Mouse (Mus musculus) limb, embryonic 13.5 days (tissue): ENCODE data around the gene Csk. TPM values are rescaled to one million over a fixed set of nuclear protein-coding genes. Genes with fewer than 3 reads are reported as not detected.

Experiments
- ATAC-seq: fragments of 200-750 bp; cut with Nextera tagmentation; 2 replicates; pipeline ENCODE4 v1.8.0; 2017; ENCODE audit warnings: low read depth, moderate number of reproducible peaks, moderate TSS enrichment; ENCODE audit not compliant: low FRiP score
- H3K27ac ChIP-seq: fragments of 300-500 bp; sonication (generic); 2 replicates; pipeline ENCODE4 v1.5.1; 2015; ENCODE audit warnings: inconsistent platforms, mild to moderate bottlenecking, moderate library complexity
- H3K27me3 ChIP-seq: fragments of 300-500 bp; sonication (generic); 2 replicates; pipeline ENCODE4 v1.6.1; 2015; ENCODE audit warnings: mild to moderate bottlenecking, inconsistent platforms
- H3K36me3 ChIP-seq: fragments of 300-500 bp; sonication (generic); 2 replicates; pipeline ENCODE4 v1.6.1; 2015; ENCODE audit warnings: inconsistent platforms, mild to moderate bottlenecking, moderate library complexity
- H3K4me1 ChIP-seq: fragments of 300-500 bp; sonication (generic); 2 replicates; pipeline ENCODE4 v1.6.1; 2015; ENCODE audit warnings: inconsistent platforms
- H3K4me2 ChIP-seq: fragments of 300-500 bp; sonication (generic); replicated peaks from 2 replicates; pipeline ENCODE4 v1.6.1; 2015; ENCODE audit warnings: inconsistent platforms, mild to moderate bottlenecking, moderate library complexity
- H3K4me3 ChIP-seq: fragments of 300-500 bp; sonication (generic); 2 replicates; pipeline ENCODE4 v1.5.1; 2015; ENCODE audit warnings: moderate library complexity, mild to moderate bottlenecking, inconsistent platforms
- H3K9ac ChIP-seq: fragments of 300-500 bp; sonication (generic); 2 replicates; pipeline ENCODE4 v1.6.1; 2015; ENCODE audit warnings: mild to moderate bottlenecking, inconsistent platforms
- H3K9me3 ChIP-seq: fragments of 300-500 bp; sonication (generic); 2 replicates; pipeline ENCODE4 v1.6.1; 2016; ENCODE audit warnings: inconsistent platforms
- WGBS: fragments of 180-500 bp; shearing (Covaris S2); methylation state at CpG from one replicate; pipeline ENCODE4 v1.1.7; 2015; 5-methylcytosine and 5-hydroxymethylcytosine counted together
- polyA plus RNA-seq: library from polyadenylated mRNA; unstranded; fragments of >200 nt; fragmentation: Nextera tagmentation; extraction: Ambion mirVana; gene quantifications from 2 replicates; pipeline ENCODE4 v1.2.1, GENCODE M21; 2015

Gene Csk
- polyA plus RNA-seq, 1 experiment from 2014 or later: 32.7 TPM

DNA sequence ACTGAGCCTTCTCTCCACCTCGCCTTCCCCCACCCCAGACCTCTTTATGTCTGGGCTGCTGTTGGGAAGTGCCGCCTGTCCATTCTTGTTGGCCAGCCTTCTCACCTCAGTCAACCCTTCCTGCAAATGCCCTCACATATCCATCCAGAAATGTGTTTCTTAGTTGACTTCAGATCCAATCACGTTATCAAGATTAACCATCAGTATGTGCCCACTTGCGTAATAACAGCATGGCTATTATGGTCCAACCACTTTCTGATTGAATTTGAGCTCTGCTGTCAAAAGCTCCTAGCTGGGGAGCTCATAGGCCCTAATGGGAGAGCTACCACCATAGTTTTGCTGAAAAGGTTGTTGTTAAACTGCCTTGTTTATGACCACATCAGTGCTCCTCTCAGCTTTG lies 17.6 kb upstream of the Csk start:
- H3K27ac ChIP-seq: no peak overlapping the region
- no peaks in the 10 kb centered on the region for H3K27me3 ChIP-seq
- ATAC-seq: no peak
- H3K4me2 ChIP-seq: no peak overlapping the region
- 92% methylated on average over 4 of the region's 4 CpGs for WGBS
- H3K9ac ChIP-seq: no peak overlapping the region
- H3K4me3 ChIP-seq: no peak overlapping the region
- no peaks in the 10 kb centered on the region for H3K36me3 ChIP-seq
- H3K9me3 ChIP-seq: no peaks in the 10 kb centered on the region
- H3K4me1 ChIP-seq: no peaks in the 10 kb centered on the region

DNA sequence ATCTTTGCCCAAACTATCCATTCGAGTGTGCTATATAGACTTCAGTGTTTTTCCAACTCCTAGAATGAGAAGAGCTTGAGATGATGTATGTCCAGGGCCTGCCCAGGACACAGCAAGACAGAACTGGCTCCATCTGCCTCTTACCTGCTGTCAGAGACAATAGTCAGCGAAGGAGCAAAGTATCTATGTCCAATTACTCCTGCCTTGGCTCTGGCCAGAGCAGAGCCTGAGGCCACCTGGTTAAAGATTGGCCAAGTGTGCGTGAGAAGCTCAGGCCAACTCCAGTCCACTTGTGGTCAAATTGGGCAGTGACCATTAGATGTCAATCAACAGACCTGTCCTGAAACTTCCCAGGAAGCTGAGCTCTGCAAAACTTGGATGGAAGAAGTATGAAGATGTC lies 16.1 kb upstream of the Csk start:
- no peak overlapping the region for H3K4me2 ChIP-seq
- no peak overlapping the region for H3K9ac ChIP-seq
- H3K4me3 ChIP-seq: no peak overlapping the region
- no peaks in the 10 kb centered on the region for H3K4me1 ChIP-seq
- 77% methylated on average over 3 of the region's 3 CpGs for WGBS
- no peaks in the 10 kb centered on the region for H3K36me3 ChIP-seq
- H3K9me3 ChIP-seq: no peaks in the 10 kb centered on the region
- no peak overlapping the region for H3K27ac ChIP-seq
- no peaks in the 10 kb centered on the region for H3K27me3 ChIP-seq
- ATAC-seq: no peak

DNA sequence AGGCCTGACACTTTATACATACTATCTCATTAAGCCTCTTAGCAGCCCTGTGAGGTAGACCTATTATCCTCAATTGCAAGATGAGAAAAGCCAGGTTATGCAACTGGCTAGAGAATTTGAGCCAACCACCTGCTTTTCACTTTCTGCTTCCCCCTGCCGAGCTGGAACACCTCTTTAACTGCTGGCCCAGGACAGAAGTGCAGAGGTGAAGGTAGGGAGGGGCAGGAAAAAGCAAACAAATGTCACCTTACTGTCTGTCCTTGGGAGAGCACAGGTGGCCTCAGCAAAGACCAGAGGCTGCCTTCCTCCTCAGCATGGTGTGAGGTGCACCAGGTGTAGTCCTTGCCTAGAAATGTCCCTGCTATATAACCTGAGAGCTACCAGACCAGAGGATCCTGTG lies 14.8 kb upstream of the Csk start:
- H3K36me3 ChIP-seq: no peaks in the 10 kb centered on the region
- 25% methylated on average over 1 of the region's 1 CpGs for WGBS
- H3K27ac ChIP-seq: no peak overlapping the region
- ATAC-seq: no peak
- H3K27me3 ChIP-seq: no peaks in the 10 kb centered on the region
- no peaks in the 10 kb centered on the region for H3K9me3 ChIP-seq
- H3K9ac ChIP-seq: no peak overlapping the region
- no peak overlapping the region for H3K4me2 ChIP-seq
- no peak overlapping the region for H3K4me3 ChIP-seq
- no peaks in the 10 kb centered on the region for H3K4me1 ChIP-seq

DNA sequence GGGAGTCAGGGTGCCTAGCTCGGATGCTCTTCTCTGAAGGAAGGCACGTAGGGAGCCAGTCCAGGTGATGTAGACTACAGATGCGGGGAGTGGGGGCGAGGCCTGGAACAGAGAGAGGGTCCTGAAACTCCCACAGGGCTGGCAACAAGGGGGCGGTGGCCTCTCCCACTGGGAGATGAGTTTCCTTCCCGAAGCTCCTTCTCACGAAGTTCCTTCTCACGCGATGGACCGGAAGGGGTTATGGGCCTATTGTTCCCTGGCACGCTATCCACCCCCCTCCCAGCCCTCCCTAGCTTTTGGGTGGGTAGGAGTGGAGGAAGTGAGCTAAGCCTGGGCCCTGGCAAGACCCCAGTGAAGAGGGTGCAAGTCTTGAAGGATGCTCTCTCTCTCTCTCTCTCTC lies 14.4 kb upstream of the Csk start:
- Histone ChIP-seq H3K9me3 (no peaks in the 10 kb centered on the region), H3K27me3 (no peaks in the 10 kb centered on the region), H3K4me1 (no peaks in the 10 kb centered on the region), H3K4me2 (no peak overlapping the region), H3K9ac (no peak overlapping the region), H3K4me3 (no peak overlapping the region), H3K27ac (no peak overlapping the region), H3K36me3 (no peaks in the 10 kb centered on the region)
- no peak for ATAC-seq
- 72% methylated on average over 11 of the region's 11 CpGs for WGBS

DNA sequence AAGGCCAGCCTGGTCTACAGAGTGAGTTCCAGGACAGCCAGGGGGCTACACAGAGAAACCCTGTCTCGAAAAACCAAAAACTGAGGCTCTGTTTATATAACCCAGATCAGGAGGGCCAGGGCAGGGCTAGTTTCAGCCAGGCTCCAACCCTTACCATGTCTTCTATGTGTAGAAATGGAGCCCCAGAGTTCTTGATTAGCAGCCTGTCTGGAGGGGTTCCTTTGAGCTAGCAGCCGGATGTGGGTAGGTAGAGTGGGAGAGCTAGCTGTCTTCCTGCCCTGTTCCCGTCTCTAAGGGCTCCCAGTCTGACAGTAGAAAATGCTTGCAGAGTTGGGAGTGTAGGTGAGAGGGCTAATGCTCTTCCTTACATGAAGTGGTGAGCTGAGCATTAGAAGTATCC lies 13.7 kb upstream of the Csk start:
- H3K9ac ChIP-seq: no peak overlapping the region
- H3K36me3 ChIP-seq: no peaks in the 10 kb centered on the region
- no peaks in the 10 kb centered on the region for H3K9me3 ChIP-seq
- no peaks in the 10 kb centered on the region for H3K4me1 ChIP-seq
- no peak overlapping the region for H3K27ac ChIP-seq
- WGBS: 73% methylated on average over 3 of the region's 3 CpGs
- H3K4me2 ChIP-seq: no peak overlapping the region
- H3K4me3 ChIP-seq: no peak overlapping the region
- H3K27me3 ChIP-seq: no peaks in the 10 kb centered on the region
- ATAC-seq: no peak

DNA sequence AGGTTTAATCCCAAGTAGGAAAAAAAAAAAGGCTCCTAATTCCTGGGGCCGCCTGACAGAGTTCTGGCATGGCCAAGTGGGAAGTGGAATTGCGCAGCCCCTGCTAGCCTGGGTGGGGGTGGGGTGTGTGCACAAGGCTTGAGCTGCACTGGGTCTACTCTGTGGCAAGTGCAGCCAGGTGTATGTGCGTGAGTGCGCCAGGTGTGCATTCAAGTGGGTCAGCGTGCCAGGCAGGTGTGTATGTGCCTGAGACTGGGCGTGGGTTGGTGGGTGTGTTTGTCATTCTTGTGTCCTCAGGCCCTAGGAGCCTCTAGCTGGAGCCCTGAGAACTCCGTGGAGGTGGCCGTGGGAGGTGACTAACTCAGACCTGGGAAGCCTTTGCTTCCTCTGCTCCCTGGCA lies 13.1 kb upstream of the Csk start:
- H3K4me1 ChIP-seq: no peaks in the 10 kb centered on the region
- no peaks in the 10 kb centered on the region for H3K36me3 ChIP-seq
- H3K27me3 ChIP-seq: no peaks in the 10 kb centered on the region
- H3K9me3 ChIP-seq: no peaks in the 10 kb centered on the region
- 81% methylated on average over 8 of the region's 8 CpGs for WGBS
- no peak overlapping the region for H3K4me2 ChIP-seq
- ATAC-seq: no peak
- no peak overlapping the region for H3K27ac ChIP-seq
- H3K9ac ChIP-seq: no peak overlapping the region
- no peak overlapping the region for H3K4me3 ChIP-seq

DNA sequence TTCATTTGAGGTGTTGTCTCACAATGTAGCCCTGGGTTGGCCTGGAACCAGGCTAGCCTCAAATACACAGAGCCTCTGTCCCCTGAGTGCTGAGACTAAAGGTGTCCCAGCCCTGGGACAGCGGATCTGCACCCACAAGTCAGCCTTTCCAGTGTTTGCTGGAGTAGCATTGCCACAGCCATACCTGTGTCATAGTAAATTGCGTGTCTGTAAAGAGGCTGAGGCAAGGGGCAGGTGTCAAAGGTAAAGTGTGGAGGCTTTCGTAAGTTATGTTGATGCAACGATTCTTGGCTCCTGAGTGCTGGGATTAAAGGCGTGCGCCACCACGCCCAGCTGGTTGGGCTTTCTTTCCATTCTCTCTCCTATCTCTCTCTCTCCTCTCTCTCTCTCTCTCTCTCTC lies 11.2 kb upstream of the Csk start:
- H3K36me3 ChIP-seq: no peaks in the 10 kb centered on the region
- no peaks in the 10 kb centered on the region for H3K27me3 ChIP-seq
- ATAC-seq: no peak
- 61% methylated on average over 7 of the region's 7 CpGs for WGBS
- no peaks in the 10 kb centered on the region for H3K4me1 ChIP-seq
- H3K27ac ChIP-seq: no peak overlapping the region
- no peak overlapping the region for H3K9ac ChIP-seq
- no peak overlapping the region for H3K4me2 ChIP-seq
- no peak overlapping the region for H3K4me3 ChIP-seq
- no peaks in the 10 kb centered on the region for H3K9me3 ChIP-seq

DNA sequence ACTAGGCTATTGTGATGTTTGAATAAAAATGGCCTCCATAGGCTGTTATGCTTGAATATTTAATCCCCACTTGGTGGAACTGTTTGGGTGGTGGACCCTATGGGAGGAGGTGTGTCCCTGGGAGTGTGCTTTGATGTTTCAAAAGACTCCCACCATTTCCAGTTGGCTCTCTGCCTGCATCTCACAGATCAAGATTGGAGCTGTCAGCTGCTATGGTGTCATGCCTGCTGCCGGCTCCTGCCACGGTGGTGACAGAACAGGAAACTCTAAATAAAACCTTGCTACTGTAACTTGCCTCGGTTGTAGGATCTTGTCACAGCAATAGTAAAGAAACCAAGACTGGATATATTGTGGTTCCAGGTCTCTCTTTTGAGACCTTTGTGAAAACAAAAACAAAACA lies 8.1 kb upstream of the Csk start:
- no peak overlapping the region for H3K4me2 ChIP-seq
- ATAC-seq: no peak

DNA sequence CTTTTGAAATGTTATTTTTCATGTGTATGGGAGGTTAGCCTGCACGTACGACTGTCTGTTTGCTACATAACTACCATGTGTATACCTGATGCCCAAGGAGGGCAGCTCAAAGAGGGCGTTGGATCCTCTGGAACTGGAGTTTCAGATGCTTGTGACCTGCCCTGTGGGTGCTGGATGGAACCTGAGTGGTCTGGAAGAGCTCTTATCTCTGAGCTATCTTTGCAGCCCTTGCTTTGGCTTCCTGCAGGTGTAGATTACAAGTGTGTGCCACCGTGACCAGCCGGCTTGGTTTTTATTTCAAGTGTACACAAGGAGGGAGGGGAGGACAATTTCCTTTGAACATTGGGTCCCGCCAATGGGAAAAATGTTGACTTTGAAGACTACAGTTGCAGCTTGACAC lies 7.1 kb upstream of the Csk start:
- Histone ChIP-seq H3K9ac (no peak overlapping the region), H3K27ac (no peak overlapping the region), H3K4me1 (no peaks in the 10 kb centered on the region), H3K9me3 (no peaks in the 10 kb centered on the region), H3K27me3 (no peaks in the 10 kb centered on the region), H3K36me3 (no peaks in the 10 kb centered on the region), H3K4me3 (no peak overlapping the region), H3K4me2 (no peak overlapping the region)
- no peak for ATAC-seq
- 72% methylated on average over 6 of the region's 6 CpGs for WGBS

More for the DNA sequence above, 8.1 kb upstream of the Csk start:
- no peaks in the 10 kb centered on the region for H3K36me3 ChIP-seq
- H3K4me3 ChIP-seq: no peak overlapping the region
- no peaks in the 10 kb centered on the region for H3K4me1 ChIP-seq
- H3K27ac ChIP-seq: no peak overlapping the region
- H3K9me3 ChIP-seq: no peaks in the 10 kb centered on the region
- H3K9ac ChIP-seq: no peak overlapping the region
- no peaks in the 10 kb centered on the region for H3K27me3 ChIP-seq
- 67% methylated on average over 3 of the region's 3 CpGs for WGBS

DNA sequence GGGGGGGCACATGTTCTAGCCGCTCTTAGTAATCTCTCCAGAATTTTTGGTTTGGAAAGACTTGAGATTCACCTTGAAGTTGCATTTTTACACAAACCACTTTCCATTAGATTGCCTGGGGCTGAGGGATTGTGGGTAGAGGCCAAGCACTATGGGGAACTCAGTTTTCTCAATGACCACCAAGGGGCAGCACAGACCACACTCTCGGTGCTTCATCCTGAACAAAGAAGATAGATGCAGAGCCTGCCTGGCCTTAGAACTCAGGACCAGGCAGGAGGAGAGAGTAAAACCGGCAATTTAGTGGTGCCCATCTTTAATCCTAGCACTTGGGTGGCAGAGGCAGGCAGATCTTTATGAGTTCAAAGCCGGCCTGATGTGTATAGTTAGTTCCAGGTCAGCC lies 6.3 kb upstream of the Csk start:
- no peak overlapping the region for H3K4me3 ChIP-seq
- peaks cover 4% of the 10 kb centered on the region for H3K27me3 ChIP-seq
- H3K27ac ChIP-seq: no peak overlapping the region
- WGBS: 29% methylated on average over 4 of the region's 4 CpGs
- no peak; the same call in 1 of the 2 replicates for ATAC-seq
- H3K9me3 ChIP-seq: no peaks in the 10 kb centered on the region
- no peak overlapping the region; the same call in 1 of the 2 replicates for H3K9ac ChIP-seq
- H3K4me2 ChIP-seq: no peak overlapping the region
- no peaks in the 10 kb centered on the region for H3K36me3 ChIP-seq
- no peaks in the 10 kb centered on the region for H3K4me1 ChIP-seq

DNA sequence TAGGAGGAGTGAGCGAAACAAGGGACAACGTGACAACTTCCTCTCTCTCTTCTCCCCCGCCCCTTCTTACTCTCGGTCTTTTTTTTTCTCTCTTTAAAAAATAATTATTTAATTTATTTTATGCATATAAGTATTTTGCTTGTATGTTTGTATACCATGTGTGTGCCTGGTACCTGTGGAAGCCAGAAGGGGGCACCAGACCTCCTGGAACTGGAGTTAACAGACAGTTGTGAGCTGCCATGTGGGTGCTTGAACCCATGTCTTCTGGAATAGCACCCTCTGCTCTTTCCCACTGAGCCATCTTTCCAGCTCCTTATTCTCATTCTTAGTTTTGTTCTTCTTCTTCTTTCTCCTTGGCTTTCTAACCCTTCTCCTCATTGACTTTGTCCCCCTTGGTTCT lies 5.5 kb upstream of the Csk start:
- no peaks in the 10 kb centered on the region for H3K36me3 ChIP-seq
- no peak overlapping the region; the same call in 1 of the 2 replicates for H3K9ac ChIP-seq
- no peak overlapping the region for H3K27ac ChIP-seq
- peaks cover 12% of the 10 kb centered on the region for H3K27me3 ChIP-seq
- no peaks in the 10 kb centered on the region for H3K4me1 ChIP-seq
- H3K9me3 ChIP-seq: no peaks in the 10 kb centered on the region
- WGBS: 81% methylated on average over 4 of the region's 4 CpGs
- no peak for ATAC-seq
- H3K4me3 ChIP-seq: no peak overlapping the region
- no peak overlapping the region for H3K4me2 ChIP-seq

DNA sequence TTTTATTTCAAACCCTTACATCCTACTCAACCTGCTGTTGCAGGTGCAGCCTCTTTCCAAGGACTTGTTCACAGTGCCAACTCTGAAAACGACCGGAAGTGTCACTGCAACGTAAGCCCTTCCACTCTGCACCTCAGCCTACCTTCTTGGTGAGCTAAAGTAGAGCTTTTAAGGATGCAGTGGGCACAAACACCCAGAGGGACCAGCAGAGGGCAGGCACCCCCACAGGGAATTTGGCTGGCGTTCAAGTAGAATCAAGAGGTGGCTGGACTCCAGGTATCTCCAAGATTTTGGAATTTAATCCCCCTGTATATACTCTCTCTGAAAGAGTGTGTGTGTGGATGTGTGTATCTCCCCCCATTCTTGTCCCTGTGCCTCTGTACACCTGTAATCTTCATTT lies 4.4 kb upstream of the Csk start:
- ATAC-seq: no peak
- H3K9me3 ChIP-seq: no peaks in the 10 kb centered on the region
- H3K27ac ChIP-seq: no peak overlapping the region
- H3K27me3 ChIP-seq: peaks cover 23% of the 10 kb centered on the region
- H3K4me3 ChIP-seq: no peak overlapping the region
- no peaks in the 10 kb centered on the region for H3K36me3 ChIP-seq
- no peaks in the 10 kb centered on the region for H3K4me1 ChIP-seq
- no peak overlapping the region for H3K9ac ChIP-seq
- WGBS: 50% methylated on average over 4 of the region's 4 CpGs
- H3K4me2 ChIP-seq: no peak overlapping the region

DNA sequence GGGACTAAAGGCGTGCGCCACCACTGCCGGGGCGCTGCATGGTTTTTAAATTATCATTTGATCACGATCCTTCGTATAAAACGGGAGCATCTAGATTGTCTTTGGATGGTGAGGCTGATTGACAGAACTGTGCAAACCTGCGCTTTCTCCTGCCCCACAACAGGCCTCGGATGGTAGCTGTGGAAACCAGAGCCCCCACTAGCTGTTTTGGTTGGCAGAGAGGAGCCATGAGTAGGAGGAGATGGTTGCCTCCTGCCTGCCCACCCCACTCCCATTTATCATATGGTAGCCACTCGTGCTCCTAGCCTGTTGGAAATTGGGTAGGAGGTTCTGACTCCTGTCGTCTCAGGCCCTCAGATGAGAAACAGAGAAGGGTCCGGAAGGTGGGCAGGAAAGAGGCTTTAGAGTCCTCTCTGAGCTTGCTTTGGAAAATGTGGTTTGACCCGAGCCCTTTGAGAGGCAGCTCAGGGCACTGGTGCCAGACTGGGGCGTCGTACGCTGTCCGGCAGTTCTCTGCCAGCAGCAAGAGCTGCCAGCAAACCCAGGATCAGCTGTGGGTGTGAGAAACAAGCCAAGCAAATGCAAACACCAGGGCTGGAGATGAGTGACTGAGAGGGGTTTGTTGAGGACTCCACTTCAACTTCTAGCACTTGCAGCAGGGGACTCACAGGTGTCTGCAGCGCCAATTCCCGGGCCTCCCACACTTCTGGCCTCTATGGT lies 3.4 kb upstream of the Csk start:
- H3K9ac ChIP-seq: no peak overlapping the region
- WGBS: 84% methylated on average over 19 of the region's 19 CpGs
- no peaks in the 10 kb centered on the region for H3K9me3 ChIP-seq
- H3K27me3 ChIP-seq: peaks cover 27% of the 10 kb centered on the region
- no peak overlapping the region for H3K4me3 ChIP-seq
- no peak for ATAC-seq
- no peak overlapping the region for H3K4me2 ChIP-seq
- no peak overlapping the region for H3K27ac ChIP-seq
- H3K36me3 ChIP-seq: no peaks in the 10 kb centered on the region
- no peaks in the 10 kb centered on the region for H3K4me1 ChIP-seq
